Mouse (Mus musculus): ENCODE measurements around the gene Olfr221.

DNA sequence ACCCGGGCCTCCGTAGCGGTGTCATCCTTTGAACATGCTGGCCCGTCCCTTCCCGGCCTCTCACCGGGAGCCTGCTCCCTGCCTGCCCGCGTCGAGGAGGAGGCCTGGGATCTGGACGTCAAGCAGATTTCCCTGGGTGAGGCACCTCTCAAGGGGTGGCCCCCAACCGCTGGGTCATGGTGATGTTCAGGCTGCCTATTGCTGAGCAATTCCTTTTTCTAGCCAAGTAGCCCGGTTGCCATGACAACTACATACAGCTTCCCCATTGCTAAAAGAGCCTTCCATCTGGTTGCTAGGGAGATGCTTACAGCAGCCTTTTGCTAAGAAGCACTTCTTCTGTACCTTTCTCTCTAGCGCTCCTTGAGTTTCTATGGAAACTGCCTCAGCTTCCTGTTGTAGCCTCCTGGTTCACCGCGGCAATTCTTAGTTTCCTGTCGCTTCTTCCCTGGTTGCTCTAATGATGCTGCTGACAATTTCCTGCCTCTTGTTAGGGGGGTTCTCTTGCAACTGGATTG is 38.2 kb downstream of the Olfr221 start:
- TF ChIP-seq POLR2A (IDR thresholded peaks at IDR 0.05; ENCODE audit: borderline replicate concordance, extremely low read depth, insufficient read depth, insufficient read length, poor library complexity, severe bottlenecking): no peak
- no peak for TF ChIP-seq CTCF (IDR thresholded peaks at IDR 0.05; ENCODE audit: borderline replicate concordance, extremely low read depth, insufficient read depth, insufficient read length)

Data from brain, embryonic 14.5 days (tissue).